Mouse (Mus musculus): ENCODE data around the gene Megf11.
"Not testable (repeated sequence)": the region's sequence is repeated elsewhere in the genome, so short reads cannot be mapped to it uniquely, and the experiment has no call there.

Megf11 gene

GRCm38 (mm10) chr9:64466090-64466489, 80.7 kb downstream of the Megf11 start:
- DNase-seq (ENCODE audit: inconsistent ontology term), result no peak

- no peak for DNase-seq (ENCODE audit: inconsistent ontology term)
Measured at GRCm38 (mm10) chr9:64466564-64466963, 81.1 kb downstream of the Megf11 start.

GRCm38 (mm10) chr9:64470806-64471205, 85.4 kb downstream of the Megf11 start:
- DNase-seq (ENCODE audit: inconsistent ontology term), result no peak

- DNase-seq (ENCODE audit: inconsistent ontology term), result no peak
Measured at GRCm38 (mm10) chr9:64471336-64471735, 85.9 kb downstream of the Megf11 start.

- peak; percentile 75 for DNase-seq (ENCODE audit: inconsistent ontology term)
Measured at GRCm38 (mm10) chr9:64472165-64472564, 86.7 kb downstream of the Megf11 start.

- no peak for DNase-seq (ENCODE audit: inconsistent ontology term)
Measured at GRCm38 (mm10) chr9:64472743-64473142, 87.3 kb downstream of the Megf11 start.

GRCm38 (mm10) chr9:64473170-64473569, 87.7 kb downstream of the Megf11 start:
- no peak for DNase-seq (ENCODE audit: inconsistent ontology term)

- no peak for DNase-seq (ENCODE audit: inconsistent ontology term)
Measured at GRCm38 (mm10) chr9:64473695-64474094, 88.3 kb downstream of the Megf11 start.

- no peak for DNase-seq (ENCODE audit: inconsistent ontology term)
Measured at GRCm38 (mm10) chr9:64474142-64474541, 88.7 kb downstream of the Megf11 start.

GRCm38 (mm10) chr9:64475942-64476341, 90.5 kb downstream of the Megf11 start:
- DNase-seq (ENCODE audit: inconsistent ontology term), result no peak

GRCm38 (mm10) chr9:64477397-64477796, 92.0 kb downstream of the Megf11 start:
- DNase-seq (ENCODE audit: inconsistent ontology term), result not testable (repeated sequence)

- DNase-seq (ENCODE audit: inconsistent ontology term), result no peak
Measured at GRCm38 (mm10) chr9:64482126-64482525, 96.7 kb downstream of the Megf11 start.

GRCm38 (mm10) chr9:64487377-64487776, 102.0 kb downstream of the Megf11 start:
- no peak for DNase-seq (ENCODE audit: inconsistent ontology term)

- DNase-seq (ENCODE audit: inconsistent ontology term), result no peak
Measured at GRCm38 (mm10) chr9:64494647-64495046, 109.2 kb downstream of the Megf11 start.

- DNase-seq (ENCODE audit: inconsistent ontology term), result peak; percentile 51
Measured at GRCm38 (mm10) chr9:64498929-64499328, 113.5 kb downstream of the Megf11 start.

GRCm38 (mm10) chr9:64501211-64501610, 115.8 kb downstream of the Megf11 start:
- no peak for DNase-seq (ENCODE audit: inconsistent ontology term)

- no peak for DNase-seq (ENCODE audit: inconsistent ontology term)
Measured at GRCm38 (mm10) chr9:64503996-64504395, 118.6 kb downstream of the Megf11 start.

GRCm38 (mm10) chr9:64504456-64504855, 119.0 kb downstream of the Megf11 start:
- no peak for DNase-seq (ENCODE audit: inconsistent ontology term)

GRCm38 (mm10) chr9:64504921-64505320, 119.5 kb downstream of the Megf11 start:
- DNase-seq (ENCODE audit: inconsistent ontology term), result no peak

GRCm38 (mm10) chr9:64506440-64507206, 121.2 kb downstream of the Megf11 start:
- DNase-seq (ENCODE audit: inconsistent ontology term), result peak; percentile 89

GRCm38 (mm10) chr9:64507207-64507517, 121.7 kb downstream of the Megf11 start:
- DNase-seq (ENCODE audit: inconsistent ontology term), result no peak

GRCm38 (mm10) chr9:64507995-64508394, 122.6 kb downstream of the Megf11 start:
- no peak for DNase-seq (ENCODE audit: inconsistent ontology term)

- DNase-seq (ENCODE audit: inconsistent ontology term), result peak; percentile 56
Measured at GRCm38 (mm10) chr9:64514826-64515225, 129.4 kb downstream of the Megf11 start.
